Mouse (Mus musculus) CH12.LX (cell line): Measurements from ENCODE around the gene Zic4. TPM values are rescaled to one million over a fixed set of nuclear protein-coding genes. Genes with fewer than 3 reads are reported as not detected.

Source experiments
- DNase-seq: peaks from one replicate; pipeline ENCODE4 v3.0.0-alpha.2; 2013; ENCODE audit errors: extremely low read depth
- H3K27ac ChIP-seq: 2 replicates; pipeline ENCODE4 v1.5.1; 2012; ENCODE audit warnings: low read depth, mild to moderate bottlenecking, control low read depth, moderate library complexity; ENCODE audit not compliant: insufficient read depth
- H3K27me3 ChIP-seq: replicated peaks from 2 replicates; pipeline ENCODE3; 2012; ENCODE audit warnings: inconsistent platforms
- H3K36me3 ChIP-seq, 2 experiments: replicated peaks in 1 of 2; 2 replicates each; pipeline versions ENCODE3 to v1.6.1; 2012; ENCODE audit warnings: inconsistent platforms in 1 of 2, low read length in 1 of 2, mild to moderate bottlenecking in 1 of 2, mixed read lengths in 1 of 2, moderate library complexity in 1 of 2; ENCODE audit not compliant: control insufficient read depth in 1 of 2, insufficient read depth in 1 of 2
- H3K4me1 ChIP-seq, 2 experiments: 2 replicates each; pipeline ENCODE4 v1.6.1; 2012; ENCODE audit warnings: inconsistent platforms in 1 of 2, moderate library complexity in 1 of 2; ENCODE audit not compliant: insufficient read depth in 2 of 2, control insufficient read depth in 1 of 2
- H3K4me2 ChIP-seq: 2 replicates; pipeline ENCODE4 v1.6.1; 2012; ENCODE audit warnings: low read depth, mild to moderate bottlenecking, control low read depth; ENCODE audit not compliant: poor library complexity, insufficient read depth, severe bottlenecking
- H3K4me3 ChIP-seq, 3 experiments: fragments of 150-350 bp in 1 of 3; sonication (generic) in 1 of 3; replicated peaks in 1 of 3; 2 replicates each; pipeline versions ENCODE3 to v1.5.1; 2011 to 2012; ENCODE audit warnings: low read depth in 2 of 3, low read length in 2 of 3, mild to moderate bottlenecking in 2 of 3, moderate library complexity in 2 of 3, control low read depth in 1 of 3, improper control_type of control experiment in 1 of 3, inconsistent platforms in 1 of 3, mixed read lengths in 1 of 3; ENCODE audit not compliant: poor library complexity in 1 of 3
- H3K79me2 ChIP-seq: replicated peaks from 2 replicates; pipeline ENCODE4 v1.6.1; 2012; ENCODE audit warnings: mild to moderate bottlenecking, moderate library complexity; ENCODE audit not compliant: control insufficient read depth, poor library complexity, insufficient read depth, severe bottlenecking; ENCODE audit errors: extremely low read depth
- H3K9ac ChIP-seq: 2 replicates; pipeline ENCODE4 v1.6.1; 2012; ENCODE audit warnings: low read depth, mild to moderate bottlenecking, control low read depth, moderate library complexity; ENCODE audit not compliant: insufficient read depth
- H3K9me3 ChIP-seq: replicated peaks from 2 replicates; pipeline ENCODE3; 2012; ENCODE audit warnings: low read length, inconsistent platforms, mixed read lengths
- BHLHE40 ChIP-seq: IDR thresholded peaks from 2 replicates; pipeline ENCODE4 v1.6.1; 2011; ENCODE audit warnings: mild to moderate bottlenecking, low read depth, low read length, improper control_type of control experiment
- CHD1 ChIP-seq: IDR thresholded peaks from 2 replicates; pipeline ENCODE4 v1.6.1; 2012; ENCODE audit warnings: low read depth, low read length, improper control_type of control experiment, inconsistent platforms
- ELF1 ChIP-seq: IDR thresholded peaks from 2 replicates; pipeline ENCODE4 v1.6.1; 2014; ENCODE audit warnings: low read depth, mild to moderate bottlenecking, inconsistent platforms, low read length, improper control_type of control experiment
- GABPA ChIP-seq: IDR thresholded peaks from 2 replicates; pipeline ENCODE4 v1.6.1; 2012; ENCODE audit warnings: low read depth, low read length, improper control_type of control experiment, inconsistent platforms; ENCODE audit not compliant: insufficient replicate concordance
- IRF4 ChIP-seq: IDR thresholded peaks from 2 replicates; pipeline ENCODE4 v1.6.1; 2014; ENCODE audit warnings: low read depth, mild to moderate bottlenecking, inconsistent platforms, low read length, improper control_type of control experiment
- JUN ChIP-seq: IDR thresholded peaks from 2 replicates; pipeline ENCODE4 v1.6.1; 2011; ENCODE audit warnings: low read depth, mild to moderate bottlenecking, low read length, improper control_type of control experiment, moderate library complexity; ENCODE audit not compliant: insufficient read depth
- JUND ChIP-seq: conservative IDR thresholded peaks from 2 replicates; pipeline ENCODE4 v1.6.1; 2011; ENCODE audit warnings: low read depth, low read length, improper control_type of control experiment
- KAT2A ChIP-seq: IDR thresholded peaks from 2 replicates; pipeline ENCODE4 v1.6.1; 2012; ENCODE audit warnings: low read length, improper control_type of control experiment, inconsistent platforms; ENCODE audit not compliant: insufficient replicate concordance
- MAFK ChIP-seq: IDR thresholded peaks from 2 replicates; pipeline ENCODE4 v1.6.1; 2011; ENCODE audit warnings: low read length, improper control_type of control experiment; ENCODE audit not compliant: insufficient replicate concordance
- MAX ChIP-seq: IDR thresholded peaks from 2 replicates; pipeline ENCODE4 v1.6.1; 2011; ENCODE audit warnings: low read length, improper control_type of control experiment
- MAZ ChIP-seq: IDR thresholded peaks from 2 replicates; pipeline ENCODE4 v1.6.1; 2012; ENCODE audit warnings: low read depth, mild to moderate bottlenecking, inconsistent platforms, low read length, improper control_type of control experiment, moderate library complexity
- MEF2A ChIP-seq: IDR thresholded peaks from 2 replicates; pipeline ENCODE4 v1.6.1; 2014; ENCODE audit warnings: low read depth, mild to moderate bottlenecking, inconsistent platforms, low read length, improper control_type of control experiment, borderline replicate concordance
- MXI1 ChIP-seq: IDR thresholded peaks from 2 replicates; pipeline ENCODE4 v1.6.1; 2011; ENCODE audit warnings: mild to moderate bottlenecking, low read depth, low read length, improper control_type of control experiment
- MYC ChIP-seq: IDR thresholded peaks from 2 replicates; pipeline ENCODE4 v1.6.1; 2011; ENCODE audit warnings: low read depth, mild to moderate bottlenecking, improper control_type of control experiment, low read length
- PAX5 ChIP-seq: IDR thresholded peaks from 2 replicates; pipeline ENCODE4 v1.6.1; 2012; ENCODE audit warnings: low read length, inconsistent platforms, mixed read lengths
- POLR2A ChIP-seq: IDR thresholded peaks from 2 replicates; pipeline ENCODE4 v1.6.1; 2011; ENCODE audit warnings: low read depth, mild to moderate bottlenecking, improper control_type of control experiment, low read length
- RCOR1 ChIP-seq: conservative IDR thresholded peaks from 2 replicates; pipeline ENCODE4 v1.6.1; 2012; ENCODE audit warnings: low read depth, mild to moderate bottlenecking, inconsistent platforms, low read length, improper control_type of control experiment
- UBTF ChIP-seq: IDR thresholded peaks from 2 replicates; pipeline ENCODE4 v1.6.1; 2012; ENCODE audit warnings: low read depth, mild to moderate bottlenecking, inconsistent platforms, low read length, improper control_type of control experiment, moderate library complexity
- ZC3H11A ChIP-seq: IDR thresholded peaks from 2 replicates; pipeline ENCODE4 v1.6.1; 2012; ENCODE audit warnings: low read depth, mild to moderate bottlenecking, inconsistent platforms, low read length, improper control_type of control experiment
- ZMIZ1 ChIP-seq: IDR thresholded peaks from 2 replicates; pipeline ENCODE4 v1.6.1; 2012; ENCODE audit warnings: low read depth, mild to moderate bottlenecking, inconsistent platforms, low read length, improper control_type of control experiment
- dilution Hi-C: fragments of 300-500 bp; cut with MboI; formaldehyde crosslinking; loops from 2 replicates; pipeline ENCODE4 v1.14.3; 2020; ENCODE audit warnings: low sequenced_read_pairs; ENCODE audit not compliant: extremely low pct_unique_long_range_greater_than_20kb, extremely low pct_ligation_motif_present
- in situ Hi-C: fragments of 300-500 bp; cut with MboI; formaldehyde crosslinking; loops from 3 replicates; pipeline ENCODE4 v1.14.3; 2019; ENCODE audit warnings: low sequenced_read_pairs, low pct_ligation_motif_present, low pct_unique_long_range_greater_than_20kb, mixed read lengths
- polyA plus RNA-seq: library from polyadenylated mRNA; unstranded; fragments of >175 nt; gene quantifications from 2 replicates; pipeline ENCODE4 v1.2.1, GENCODE M21; 2012; ENCODE audit warnings: low read depth; ENCODE audit not compliant: insufficient read length
- total RNA-seq, 2 experiments: library from RNA; depleted of rRNA; stranded (reverse); fragments of 300-350 nt in 1 of 2; fragments of >200 nt in 1 of 2; gene quantifications; 2 replicates each; pipeline ENCODE4 v1.2.3; 2012 to 2014

The Zic4 gene
- total and polyA plus RNA-seq, 3 experiments: not detected

- TF ChIP-seq ZC3H11A: no peak
- no peak for TF ChIP-seq KAT2A
- TF ChIP-seq CHD1: no peak
Measured at GRCm38 (mm10) chr9:91400482-91401093, 38.4 kb downstream of the Zic4 start (continued).

- Histone ChIP-seq H3K4me2 (no peak overlapping the region), H3K36me3 (no peaks in the 10 kb centered on the region), H3K27me3 (no peaks in the 10 kb centered on the region), H3K4me1 (no peaks in the 10 kb centered on the region), H3K9me3 (peaks cover 44% of the 10 kb centered on the region), H3K4me3 (no peak overlapping the region), H3K9ac (no peak overlapping the region), H3K79me2 (no peaks in the 10 kb centered on the region), H3K27ac (no peak overlapping the region)
- DNase-seq: no peak
- dilution Hi-C loops: no loop called here
- in situ Hi-C loops: no loop called here
- TF ChIP-seq GABPA (no peak), ZMIZ1 (no peak), JUND (no peak), MAZ (no peak), UBTF (no peak), CHD1 (no peak), MYC (no peak), IRF4 (no peak), KAT2A (no peak), ELF1 (no peak), BHLHE40 (no peak), MAFK (no peak), MXI1 (no peak), MAX (no peak)
Measured at GRCm38 (mm10) chr9:91401471-91401870, 39.3 kb downstream of the Zic4 start.

- Histone ChIP-seq H3K9ac (no peak overlapping the region), H3K79me2 (no peaks in the 10 kb centered on the region), H3K27ac (no peak overlapping the region), H3K9me3 (peaks cover 33% of the 10 kb centered on the region), H3K36me3 (no peaks in the 10 kb centered on the region), H3K4me1 (no peaks in the 10 kb centered on the region), H3K4me2 (no peak overlapping the region), H3K27me3 (no peaks in the 10 kb centered on the region), H3K4me3 (no peak overlapping the region)
- no peak for DNase-seq
- TF ChIP-seq BHLHE40: no peak
- TF ChIP-seq MEF2A: no peak
- TF ChIP-seq JUN: no peak
- TF ChIP-seq PAX5: no peak
- no peak for TF ChIP-seq RCOR1
- no peak for TF ChIP-seq JUND
- no peak for TF ChIP-seq POLR2A
- in situ Hi-C loops: no loop called here
- dilution Hi-C loops: no loop called here
Measured at GRCm38 (mm10) chr9:91404229-91404628, 42.0 kb downstream of the Zic4 start.
